Mouse (Mus musculus): ENCODE results near the gene Zfp536.

GRCm38 (mm10) chr7:37736413-37736720 is 37.1 kb downstream of the Zfp536 start:
- TF ChIP-seq POLR2A (IDR thresholded peaks at IDR 0.05; ENCODE audit: insufficient read depth, low read depth, low read length) (no peak), CTCF (IDR thresholded peaks at IDR 0.05) (no peak)

Data from heart, adult 2 months (tissue).